Mouse (Mus musculus) layer of hippocampus, postnatal 14 days (tissue): ENCODE measurements at regions not wholly inside any gene's neighbourhood (a gene's known extent, or its start where the extent isn't known, plus 50 kb on each side); places are given as distances from the start of the nearest gene placed in this dataset.
"Not testable (repeated sequence)": the region's sequence is repeated elsewhere in the genome, so short reads cannot be mapped to it uniquely, and the experiment has no call there.

Experiments
- DNase-seq, 2 experiments: peaks; one replicate each; pipeline ENCODE4 v3.0.0; 2021 to 2022; ENCODE audit warnings: low spot score in 2 of 2, mixed read lengths in 1 of 2

GRCm38 (mm10) chr3:57957352-57957751 is 109.5 kb upstream of the Pfn2 start:
- DNase-seq = no peak

- DNase-seq = no peak
Observed at GRCm38 (mm10) chr3:57963965-57964364, 116.1 kb upstream of the Pfn2 start.

GRCm38 (mm10) chr3:57970614-57971013 is 122.7 kb upstream of the Pfn2 start:
- DNase-seq = not testable (repeated sequence)

- DNase-seq = peak in 1 of 2 experiments; percentile 30
Observed at GRCm38 (mm10) chr3:57972469-57973245, 124.8 kb upstream of the Pfn2 start.

GRCm38 (mm10) chr3:57973546-57973945 is 125.7 kb upstream of the Pfn2 start:
- no peak for DNase-seq

- no peak for DNase-seq
Observed at GRCm38 (mm10) chr3:57975379-57975778, 127.5 kb upstream of the Pfn2 start.

- DNase-seq = peak; percentile 21 to 57
Observed at GRCm38 (mm10) chr3:57976640-57977229, 128.9 kb upstream of the Pfn2 start.

- DNase-seq = no peak
Observed at GRCm38 (mm10) chr3:57988175-57988574, 140.3 kb upstream of the Pfn2 start.

GRCm38 (mm10) chr3:57990738-57991137 is 142.9 kb upstream of the Pfn2 start:
- no peak for DNase-seq

GRCm38 (mm10) chr3:57998121-57999102 is 150.5 kb upstream of the Pfn2 start:
- DNase-seq = peak in 1 of 2 experiments; percentile 41

- DNase-seq = no peak
Observed at GRCm38 (mm10) chr3:58002792-58003574, 155.1 kb upstream of the Pfn2 start.

- DNase-seq = no peak
Observed at GRCm38 (mm10) chr3:58024750-58025392, 177.0 kb upstream of the Pfn2 start.

- no peak for DNase-seq
Observed at GRCm38 (mm10) chr3:58049618-58050017, 201.7 kb upstream of the Pfn2 start.

- DNase-seq = no peak
Observed at GRCm38 (mm10) chr3:58054726-58055125, 206.8 kb upstream of the Pfn2 start.

GRCm38 (mm10) chr3:58055181-58055580 is 207.3 kb upstream of the Pfn2 start:
- DNase-seq = no peak

- no peak for DNase-seq
Observed at GRCm38 (mm10) chr3:58056191-58057063, 208.5 kb upstream of the Pfn2 start.

GRCm38 (mm10) chr3:58057064-58057396 is 209.2 kb upstream of the Pfn2 start:
- DNase-seq = no peak

- no peak for DNase-seq
Observed at GRCm38 (mm10) chr3:58058134-58058533, 210.3 kb upstream of the Pfn2 start.

GRCm38 (mm10) chr3:58063852-58064549 is 216.1 kb upstream of the Pfn2 start:
- DNase-seq = no peak
